Mouse (Mus musculus): ENCODE results near the gene Mpig6b. TPM values are rescaled to one million over a fixed set of nuclear protein-coding genes. Genes with fewer than 3 reads are reported as not detected.

Mpig6b gene
- total and polyA plus RNA-seq, 3 experiments: 0.31 to 2.4 (median 1.4) TPM

DNA sequence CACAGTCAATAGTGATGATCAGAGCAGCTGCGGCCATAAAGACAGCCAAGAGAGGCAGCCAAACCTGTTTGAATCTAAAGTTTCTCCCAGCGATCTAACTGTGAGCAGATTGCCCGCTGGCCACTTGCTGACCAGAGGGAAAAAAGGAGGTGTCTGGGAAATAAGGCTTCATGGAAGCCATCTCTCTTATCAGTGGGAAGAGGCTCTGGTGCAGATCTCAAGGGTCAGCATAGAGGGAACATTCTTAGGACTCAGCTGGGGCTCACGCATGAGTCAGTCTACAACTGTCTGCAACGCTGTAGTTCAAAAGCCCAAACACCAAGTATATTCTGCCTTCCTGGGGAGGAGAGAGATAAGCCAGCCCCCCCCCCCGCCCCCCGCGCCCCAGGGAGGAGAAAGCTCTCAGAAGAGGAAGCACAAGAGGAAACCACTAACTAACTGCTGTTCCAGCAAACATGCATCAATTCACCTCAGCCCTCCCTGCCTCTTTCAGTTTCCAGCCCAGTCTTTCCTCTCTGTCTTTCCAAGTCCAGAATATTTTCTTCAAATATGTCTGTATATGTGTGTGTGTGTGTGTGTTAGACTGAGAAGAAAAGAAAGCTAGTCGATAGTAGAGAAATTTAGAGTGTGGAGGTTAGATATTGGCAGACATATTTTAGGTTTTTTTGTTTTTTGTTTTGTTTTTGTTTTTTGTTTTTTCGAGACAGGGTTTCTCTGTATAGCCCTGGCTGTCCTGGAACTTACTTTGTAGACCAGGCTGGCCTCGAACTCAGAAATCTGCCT lies 17.6 kb downstream of the Mpig6b start:
- TF ChIP-seq CTCF (IDR thresholded peaks at IDR 0.05) (no peak), EP300 (IDR thresholded peaks at IDR 0.05; ENCODE audit: insufficient read depth, low read depth, low read length) (0 out of 2 replicates have a peak, but pooled peaks have one; percentile 12), POLR2A (IDR thresholded peaks at IDR 0.05; ENCODE audit: insufficient read depth, low read depth, low read length) (peak; percentile 65)
- no peak overlapping the region for H3K4me3 ChIP-seq
- 15% methylated on average over 11 of the region's 11 CpGs for WGBS
- H3K79me2 ChIP-seq (replicated peaks; ENCODE audit: control insufficient read depth, insufficient read depth, low read length): no peaks in the 10 kb centered on the region
- H3K9ac ChIP-seq (ENCODE audit: low read depth, low read length): peak overlapping the region; percentile 39; the same call in 1 of the 2 replicates
- no peaks in the 10 kb centered on the region for H3K27me3 ChIP-seq (ENCODE audit: control insufficient read depth, insufficient read depth, low read length)
- peaks cover 16% of the 10 kb centered on the region for H3K4me1 ChIP-seq (ENCODE audit: control insufficient read depth, insufficient read depth, low read length)
- DNase-seq: peak; percentile 42 to 46
- peaks cover 1% of the 10 kb centered on the region; the same call in 1 of the 2 replicates for H3K36me3 ChIP-seq (ENCODE audit: control insufficient read depth, insufficient read depth, low read length)
- intact Hi-C loops (cut with DNase I): no loop called here
- peak overlapping the region; percentile 85 for H3K27ac ChIP-seq

DNA sequence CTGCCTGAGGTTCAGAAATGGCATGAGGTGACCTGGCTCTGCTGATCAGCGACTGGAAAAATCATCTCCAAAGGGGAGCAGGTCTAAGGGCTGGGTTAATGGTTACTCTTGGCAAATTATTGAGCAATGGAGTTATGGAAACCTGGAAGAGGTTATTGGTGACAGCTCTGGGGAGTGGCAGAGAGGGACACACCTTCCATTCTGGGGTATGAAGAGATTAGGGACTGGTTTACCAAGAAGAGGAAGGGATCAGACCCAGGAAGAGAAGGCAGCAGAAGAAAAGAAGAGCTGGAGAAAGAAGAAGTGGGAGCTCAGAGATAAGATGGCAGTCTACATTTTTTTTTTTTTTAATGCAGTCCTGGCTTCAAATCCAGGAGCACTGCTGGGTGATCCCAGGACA lies 18.3 kb downstream of the Mpig6b start:
- no peak for DNase-seq
- WGBS: 37% methylated on average over 1 of the region's 1 CpGs
- peak overlapping the region; percentile 85 for H3K27ac ChIP-seq
- intact Hi-C loops (cut with DNase I): loop anchor here (2.0 kb wide), 1 partner anchor 25 kb away; no protein-coding TSS in a partner anchor
- no peaks in the 10 kb centered on the region for H3K36me3 ChIP-seq (ENCODE audit: control insufficient read depth, insufficient read depth, low read length)
- H3K27me3 ChIP-seq (ENCODE audit: control insufficient read depth, insufficient read depth, low read length): no peaks in the 10 kb centered on the region
- TF ChIP-seq POLR2A (IDR thresholded peaks at IDR 0.05; ENCODE audit: insufficient read depth, low read depth, low read length): no peak
- TF ChIP-seq CTCF (IDR thresholded peaks at IDR 0.05): no peak
- no peak for TF ChIP-seq EP300 (IDR thresholded peaks at IDR 0.05; ENCODE audit: insufficient read depth, low read depth, low read length)
- no peak overlapping the region for H3K4me3 ChIP-seq
- H3K4me1 ChIP-seq (ENCODE audit: control insufficient read depth, insufficient read depth, low read length): peaks cover 14% of the 10 kb centered on the region
- peak overlapping the region; percentile 39; the same call in 1 of the 2 replicates for H3K9ac ChIP-seq (ENCODE audit: low read depth, low read length)
- H3K79me2 ChIP-seq (replicated peaks; ENCODE audit: control insufficient read depth, insufficient read depth, low read length): no peaks in the 10 kb centered on the region

DNA sequence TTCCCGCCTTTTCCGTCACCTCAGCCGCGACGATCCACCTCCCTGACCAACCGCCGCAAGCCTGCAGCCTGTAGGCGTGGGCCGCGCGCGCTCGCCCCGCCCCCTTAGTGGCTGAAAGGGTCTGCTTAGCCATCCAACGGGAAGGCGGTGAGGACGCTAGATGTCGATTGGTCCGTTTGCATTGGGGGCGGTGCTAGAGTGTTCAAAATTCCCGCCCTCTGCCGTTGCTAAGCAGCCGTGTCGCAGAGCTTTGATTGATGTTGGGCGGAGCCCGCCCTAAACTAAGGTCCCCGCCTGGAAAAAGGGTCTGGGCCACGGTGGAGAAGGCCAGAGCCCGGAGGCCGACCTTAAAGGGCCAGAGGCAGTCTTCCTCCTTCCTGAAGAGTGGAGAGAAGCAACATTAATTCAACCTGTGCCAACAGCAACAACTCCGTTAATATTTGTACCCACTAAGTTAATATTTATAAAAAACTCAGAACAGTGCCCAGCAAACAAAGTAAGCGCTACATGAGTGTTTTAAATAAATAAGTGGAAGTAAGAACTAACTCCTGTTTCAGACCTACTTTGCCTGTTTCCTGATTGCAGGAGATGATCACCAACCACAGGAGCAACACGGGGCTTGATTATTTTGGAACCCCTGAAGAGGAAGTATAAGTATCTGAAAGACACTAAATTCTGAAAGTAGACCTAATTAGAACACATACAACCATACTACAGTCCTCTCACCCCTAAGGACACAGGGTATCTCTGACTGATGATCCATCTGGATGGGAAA lies 19.1 kb downstream of the Mpig6b start, which contains the start of gene Msh5:
Gene Msh5, minus strand, starts transcription at position 65 of the 775 bp plus-strand sequence.
- H3K27me3 ChIP-seq (ENCODE audit: control insufficient read depth, insufficient read depth, low read length): no peaks in the 10 kb centered on the region
- peak; percentile 97 to 98 for DNase-seq
- intact Hi-C loops (cut with DNase I): loop anchor here (2.0 kb wide), 1 partner anchor 24 kb away; no protein-coding TSS in a partner anchor
- H3K79me2 ChIP-seq (replicated peaks; ENCODE audit: control insufficient read depth, insufficient read depth, low read length): no peaks in the 10 kb centered on the region
- H3K4me1 ChIP-seq (ENCODE audit: control insufficient read depth, insufficient read depth, low read length): peaks cover 9% of the 10 kb centered on the region
- peak within 1 kb of the TSS; percentile 85 for H3K27ac ChIP-seq
- TF ChIP-seq POLR2A (IDR thresholded peaks at IDR 0.05; ENCODE audit: insufficient read depth, low read depth, low read length) (peak; percentile 59; the same call in 1 of the 2 replicates), EP300 (IDR thresholded peaks at IDR 0.05; ENCODE audit: insufficient read depth, low read depth, low read length) (0 out of 2 replicates have a peak, but pooled peaks have one; percentile 25), CTCF (IDR thresholded peaks at IDR 0.05) (no peak)
- H3K4me3 ChIP-seq: peak within 1 kb of the TSS; percentile 45
- no peaks in the 10 kb centered on the region for H3K36me3 ChIP-seq (ENCODE audit: control insufficient read depth, insufficient read depth, low read length)
- peak within 1 kb of the TSS; percentile 74 for H3K9ac ChIP-seq (ENCODE audit: low read depth, low read length)
- WGBS: 2% methylated on average over 33 of the region's 33 CpGs

DNA sequence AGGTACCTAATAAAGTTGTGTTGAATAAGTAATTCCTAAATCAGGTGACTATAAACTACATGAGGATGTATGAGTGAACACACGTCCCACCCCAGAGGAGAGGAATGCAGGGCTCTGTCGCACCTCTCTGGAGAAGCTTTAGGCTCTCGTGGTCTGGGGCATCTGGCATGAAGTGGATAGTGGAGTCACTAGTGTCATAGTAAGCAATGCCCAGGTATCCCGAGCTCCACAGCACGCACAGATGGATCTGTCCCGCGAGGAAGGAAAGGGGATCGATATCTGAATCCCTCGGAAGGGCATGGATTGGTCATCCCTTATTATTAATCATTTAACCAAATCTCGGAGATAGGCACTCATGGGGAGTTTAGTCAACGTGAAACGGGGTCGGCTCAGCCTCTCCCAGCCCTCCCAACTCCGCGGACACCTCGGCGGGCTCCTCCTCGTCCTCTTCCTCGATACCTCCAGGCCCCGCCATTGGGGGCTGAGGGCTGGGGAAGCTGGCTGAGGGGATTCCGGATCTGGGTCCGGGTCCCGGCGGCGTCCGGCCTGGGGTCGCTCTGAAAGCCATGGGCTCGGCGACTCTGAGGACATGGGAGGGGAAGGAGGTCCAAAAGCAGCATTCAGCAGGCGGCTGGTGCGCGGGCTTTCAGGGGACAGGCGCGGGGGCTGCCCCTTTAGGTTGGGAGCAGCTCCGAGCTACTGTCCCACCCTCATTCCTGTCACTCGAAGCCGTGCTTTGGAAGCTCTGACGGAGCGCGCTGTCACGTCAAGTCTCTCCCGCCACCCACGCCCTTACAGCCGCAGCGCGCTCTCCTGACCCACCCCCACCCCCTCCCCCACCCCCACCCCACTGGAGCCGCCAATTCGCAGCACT lies 19.9 kb downstream of the Mpig6b start:
- Histone ChIP-seq H3K9ac (ENCODE audit: low read depth, low read length) (peak overlapping the region; percentile 74), H3K27me3 (ENCODE audit: control insufficient read depth, insufficient read depth, low read length) (no peaks in the 10 kb centered on the region), H3K4me3 (peak overlapping the region; percentile 45), H3K79me2 (replicated peaks; ENCODE audit: control insufficient read depth, insufficient read depth, low read length) (no peaks in the 10 kb centered on the region), H3K27ac (peak overlapping the region; percentile 80), H3K36me3 (ENCODE audit: control insufficient read depth, insufficient read depth, low read length) (no peaks in the 10 kb centered on the region), H3K4me1 (ENCODE audit: control insufficient read depth, insufficient read depth, low read length) (peaks cover 9% of the 10 kb centered on the region)
- WGBS: 4% methylated on average over 47 of the region's 48 CpGs
- DNase-seq: no peak
- intact Hi-C loops (cut with DNase I): loop anchor here (2.0 kb wide), 1 partner anchor 23 kb away; no protein-coding TSS in a partner anchor
- TF ChIP-seq POLR2A (IDR thresholded peaks at IDR 0.05; ENCODE audit: insufficient read depth, low read depth, low read length) (peak; percentile 60; the same call in 1 of the 2 replicates), EP300 (IDR thresholded peaks at IDR 0.05; ENCODE audit: insufficient read depth, low read depth, low read length) (no peak), CTCF (IDR thresholded peaks at IDR 0.05) (no peak)

Data from heart, adult 2 months (tissue).